Mouse (Mus musculus) megakaryocyte-erythroid progenitor cell, adult 5 weeks (primary cell): ENCODE data around the gene Spout1. TPM values are rescaled to one million over a fixed set of nuclear protein-coding genes. Genes with fewer than 3 reads are reported as not detected.

Source experiments
- polyA plus RNA-seq: library from polyadenylated mRNA; stranded (reverse); fragments of >175 nt; gene quantifications from 2 replicates; pipeline ENCODE4 v1.2.3, GENCODE M21; 2012

Spout1 gene
- polyA plus RNA-seq: 52.5 and 60.2 TPM in 2 replicates

GRCm38 (mm10) chr2:30177700-30178675 is at the start of gene Spout1:
TSS of gene Spout1 (minus strand) at chr2:30178459.

DNA sequence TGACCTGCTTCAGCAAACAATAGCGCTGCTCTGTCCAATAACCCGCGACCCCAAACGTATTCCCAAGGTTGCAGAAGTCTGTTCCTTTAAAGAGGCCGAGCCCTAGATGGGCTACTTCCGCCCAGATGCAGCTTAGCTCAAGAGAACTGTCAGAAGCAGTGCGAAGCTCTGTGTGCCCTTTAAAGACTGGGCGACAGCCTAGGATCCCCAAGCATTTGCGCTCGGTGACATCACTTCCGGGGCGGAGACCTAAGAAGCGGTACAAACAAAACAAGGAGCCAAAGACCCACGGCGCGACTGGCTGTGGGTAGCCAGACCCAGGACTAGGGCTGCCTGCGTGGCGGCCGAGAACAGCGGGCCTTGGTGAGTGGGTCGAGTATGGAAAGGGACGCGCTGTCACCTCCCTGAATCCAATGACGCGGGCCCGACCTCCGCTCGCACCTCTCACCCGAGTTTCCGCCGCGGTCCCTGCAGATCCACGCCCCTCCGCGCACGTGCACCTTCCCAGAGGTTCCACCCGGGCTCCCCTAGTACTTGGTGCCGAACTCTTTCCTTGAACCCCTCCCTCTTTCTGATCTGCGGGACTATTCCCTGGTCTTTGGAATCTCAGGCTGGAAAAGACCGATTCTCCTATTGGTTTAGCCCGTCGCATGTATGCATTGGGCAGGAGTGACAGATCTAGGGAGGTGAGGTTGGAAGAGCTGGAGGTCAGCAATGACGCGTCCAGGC is 27.5 kb upstream of the Spout1 start, which contains the start of gene Kyat1:
Gene Kyat1, minus strand, starts transcription at position 219 of the 729 bp plus-strand sequence.

GRCm38 (mm10) chr2:30171371-30171996 is 6.8 kb downstream of the Spout1 start, which contains the start of gene Endog:
TSS of gene Endog (plus strand) at chr2:30171493.

GRCm38 (mm10) chr2:30133613-30134377 is 44.5 kb downstream of the Spout1 start, which contains the start of gene Tbc1d13:
TSS of gene Tbc1d13 (plus strand) at chr2:30133746.

GRCm38 (mm10) chr2:30124472-30125274 is 53.6 kb downstream of the Spout1 start, which contains the start of gene Zer1:
TSS of gene Zer1 (minus strand) at chr2:30124585.

Other genes with a start within 250 kb of the Spout1 start
- gene Gle1, start 243.0 kb downstream of the Spout1 start, polyA plus RNA-seq: 51.3 and 60.3 TPM in 2 replicates
- gene Sptan1, start 212.9 kb downstream of the Spout1 start, polyA plus RNA-seq: 49.7 and 55.9 TPM in 2 replicates
- 26.0 and 26.5 TPM in 2 replicates for gene Wdr34, start 129.6 kb downstream of the Spout1 start, polyA plus RNA-seq
- 599 and 669 TPM in 2 replicates for gene Set, start 121.1 kb downstream of the Spout1 start, polyA plus RNA-seq
- gene Pkn3, start 100.8 kb downstream of the Spout1 start, polyA plus RNA-seq: 35.4 and 39.2 TPM in 2 replicates
- 24.3 and 28.2 TPM in 2 replicates for gene Zdhhc12, start 84.8 kb downstream of the Spout1 start, polyA plus RNA-seq
- gene Zer1, start 53.9 kb downstream of the Spout1 start, polyA plus RNA-seq: 17.4 and 20.6 TPM in 2 replicates
- gene Tbc1d13, start 44.7 kb downstream of the Spout1 start, polyA plus RNA-seq: 32.4 and 40.5 TPM in 2 replicates
- gene Endog, start 7.0 kb downstream of the Spout1 start, polyA plus RNA-seq: 24.5 and 27.9 TPM in 2 replicates
- gene Kyat1, start 27.4 kb upstream of the Spout1 start, polyA plus RNA-seq: 6.2 and 8.0 TPM in 2 replicates
- 6.2 and 9.9 TPM in 2 replicates for gene Lrrc8a, start 59.3 kb upstream of the Spout1 start, polyA plus RNA-seq
- 4.3 TPM in 2 replicates for gene Gm28035, start 62.1 kb upstream of the Spout1 start, polyA plus RNA-seq
- gene Phyhd1, start 87.7 kb upstream of the Spout1 start, polyA plus RNA-seq: 0.49 TPM in 1 of 2 replicates, not detected in the other
- gene Gm28038, start 102.6 kb upstream of the Spout1 start, polyA plus RNA-seq: not detected in 2 replicates
- 5.8 and 7.0 TPM in 2 replicates for gene Dolk, start 107.9 kb upstream of the Spout1 start, polyA plus RNA-seq
- gene Nup188, start 107.9 kb upstream of the Spout1 start, polyA plus RNA-seq: 70.1 and 71.7 TPM in 2 replicates
- 46.5 and 55.3 TPM in 2 replicates for gene Sh3glb2, start 180.9 kb upstream of the Spout1 start, polyA plus RNA-seq
- 9.4 and 12.4 TPM in 2 replicates for gene Miga2, start 185.8 kb upstream of the Spout1 start, polyA plus RNA-seq
- 15.3 and 16.5 TPM in 2 replicates for gene Dolpp1, start 213.8 kb upstream of the Spout1 start, polyA plus RNA-seq
- gene Crat, start 237.4 kb upstream of the Spout1 start, polyA plus RNA-seq: 37.7 and 44.6 TPM in 2 replicates
- gene Ptpa, start 237.6 kb upstream of the Spout1 start, polyA plus RNA-seq: 564 and 616 TPM in 2 replicates